Mouse (Mus musculus): ENCODE measurements around the gene Mars.

DNA sequence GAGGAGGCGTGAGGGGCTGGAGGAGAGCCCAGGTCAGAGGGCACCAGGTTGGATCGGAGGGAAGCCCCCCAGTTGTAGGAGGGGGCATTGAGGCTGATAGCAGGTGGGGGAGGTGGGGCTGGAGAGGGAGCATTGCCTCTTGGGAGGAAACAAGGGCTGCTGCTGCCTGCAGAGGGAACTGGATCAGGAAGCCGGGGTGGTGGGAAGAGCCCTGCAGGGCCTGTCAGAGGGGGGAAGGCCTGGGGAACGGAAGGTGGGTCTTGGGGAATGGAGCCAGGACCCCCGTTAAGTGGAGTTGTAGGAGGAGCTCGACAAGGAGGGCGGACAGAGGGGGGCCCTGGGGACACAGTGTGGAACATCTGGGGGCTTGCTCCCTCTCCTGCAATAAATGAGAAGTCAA, 25.4 kb downstream of the Mars start:
- TF ChIP-seq CTCF (IDR thresholded peaks at IDR 0.05; ENCODE audit: insufficient read depth, low read length) (no peak), POLR2A (IDR thresholded peaks at IDR 0.05; ENCODE audit: borderline replicate concordance, extremely low read depth, low read depth, low read length) (no peak)
